Mouse (Mus musculus) ES-E14 (cell line): ENCODE data around the gene Gm11032. TPM values are rescaled to one million over a fixed set of nuclear protein-coding genes. Genes with fewer than 3 reads are reported as not detected.
"Not testable (repeated sequence)": the region's sequence is repeated elsewhere in the genome, so short reads cannot be mapped to it uniquely, and the experiment has no call there.

Experiments
- DNase-seq: peaks from one replicate; pipeline ENCODE4 v3.0.0-alpha.2; 2013; ENCODE audit warnings: low read depth, low spot score
- H3K27ac ChIP-seq: 2 replicates; pipeline ENCODE4 v1.5.1; 2012; ENCODE audit warnings: low read depth, mild to moderate bottlenecking, low read length, moderate library complexity, mixed read lengths; ENCODE audit not compliant: poor library complexity, insufficient read depth, severe bottlenecking
- H3K36me3 ChIP-seq: 2 replicates; pipeline ENCODE4 v1.6.1; 2012; ENCODE audit warnings: mild to moderate bottlenecking, low read length, moderate library complexity, mixed read lengths; ENCODE audit not compliant: control insufficient read depth, poor library complexity, insufficient read depth, severe bottlenecking
- H3K4me1 ChIP-seq, 2 experiments: fragments of 150-350 bp in 1 of 2; sonication (generic) in 1 of 2; 2 replicates each; pipeline ENCODE4 v1.6.1; 2012; ENCODE audit warnings: low read length in 2 of 2, mild to moderate bottlenecking in 1 of 2, mixed read lengths in 1 of 2; ENCODE audit not compliant: control insufficient read depth in 2 of 2, insufficient read depth in 2 of 2, poor library complexity in 1 of 2
- H3K4me3 ChIP-seq, 2 experiments: fragments of 150-350 bp in 1 of 2; sonication (generic) in 1 of 2; 2 replicates each; pipeline ENCODE4 v1.5.1; 2012; ENCODE audit warnings: low read length in 2 of 2, low read depth in 1 of 2, mild to moderate bottlenecking in 1 of 2, mixed read lengths in 1 of 2; ENCODE audit not compliant: insufficient read depth in 1 of 2, poor library complexity in 1 of 2, severe bottlenecking in 1 of 2
- H3K9ac ChIP-seq: 2 replicates; pipeline ENCODE4 v1.6.1; 2012; ENCODE audit warnings: low read depth, mild to moderate bottlenecking, low read length, mixed read lengths; ENCODE audit not compliant: poor library complexity, insufficient read depth, severe bottlenecking
- H3K9me3 ChIP-seq: fragments of 150-350 bp; sonication (generic); 2 replicates; pipeline ENCODE4 v1.6.1; 2012; ENCODE audit warnings: low read depth, mild to moderate bottlenecking, low read length; ENCODE audit not compliant: control insufficient read depth, insufficient read depth
- CHD2 ChIP-seq: IDR thresholded peaks from 2 replicates; pipeline ENCODE4 v1.6.1; 2014; ENCODE audit warnings: mild to moderate bottlenecking, low read depth, low read length, inconsistent platforms
- HCFC1 ChIP-seq: IDR thresholded peaks from 2 replicates; pipeline ENCODE4 v1.6.1; 2012; ENCODE audit warnings: low read length, inconsistent platforms, borderline replicate concordance; ENCODE audit not compliant: insufficient read depth
- MAFK ChIP-seq: IDR thresholded peaks from 2 replicates; pipeline ENCODE4 v1.6.1; 2014; ENCODE audit warnings: mild to moderate bottlenecking, low read depth, low read length, inconsistent platforms; ENCODE audit not compliant: insufficient read depth
- ZC3H11A ChIP-seq: IDR thresholded peaks from 2 replicates; pipeline ENCODE4 v1.6.1; 2012; ENCODE audit warnings: low read depth, mild to moderate bottlenecking, inconsistent platforms, low read length, borderline replicate concordance
- ZNF384 ChIP-seq: IDR thresholded peaks from 2 replicates; pipeline ENCODE4 v1.6.1; 2012; ENCODE audit warnings: low read depth, low read length, inconsistent platforms
- in situ Hi-C, 2 experiments: fragments of 600-800 bp; cut with MboI; formaldehyde crosslinking; loops; one replicate each; pipeline ENCODE4 v1.15.1; 2025; ENCODE audit warnings: low sequenced_read_pairs in 2 of 2, inconsistent platforms in 1 of 2; ENCODE audit not compliant: unreplicated experiment in 2 of 2
- total RNA-seq: library from RNA; depleted of rRNA; stranded (reverse); fragments of 300-350 nt; gene quantifications from 2 replicates; pipeline ENCODE4 v1.2.3, GENCODE M21; 2012; rRNA removed

The Gm11032 gene
- total RNA-seq = not detected in 2 replicates

- TF ChIP-seq HCFC1 (no peak), ZC3H11A (no peak), ZNF384 (no peak), CHD2 (no peak), MAFK (no peak)
- Histone ChIP-seq H3K4me3 (no peak within 1 kb of the TSS), H3K4me1 (peaks cover 0 to 3% of the 10 kb centered on the region in 2 experiments; a peak in 1 of 4 replicates), H3K9ac (no peak within 1 kb of the TSS), H3K36me3 (no peaks in the 10 kb centered on the region), H3K27ac (no peak within 1 kb of the TSS), H3K9me3 (no peaks in the 10 kb centered on the region)
- in situ Hi-C loops = no loop called here
- no peak for DNase-seq
These were observed at the start of gene Gm11032 for GRCm38 (mm10) chr11:4620017-4620485. Gm11032 (plus strand) TSS chr11:4620067.

- H3K9ac ChIP-seq = no peak overlapping the region
- no peaks in the 10 kb centered on the region for H3K36me3 ChIP-seq
- H3K27ac ChIP-seq = no peak overlapping the region
- no peak for DNase-seq
- TF ChIP-seq ZC3H11A = no peak
- TF ChIP-seq HCFC1 = no peak
- TF ChIP-seq ZNF384 = no peak
- TF ChIP-seq MAFK = no peak
- no peak for TF ChIP-seq CHD2
- H3K9me3 ChIP-seq = no peaks in the 10 kb centered on the region
- in situ Hi-C loops = no loop called here
- H3K4me1 ChIP-seq = no peaks in the 10 kb centered on the region
- H3K4me3 ChIP-seq = no peak overlapping the region
These were observed 48.4 kb upstream of the Gm11032 start for GRCm38 (mm10) chr11:4571491-4571901.

GRCm38 (mm10) chr11:4576090-4576732 is 43.7 kb upstream of the Gm11032 start:
- DNase-seq, in situ Hi-C loops, H3K4me3 ChIP-seq, H3K4me1 ChIP-seq, H3K9ac ChIP-seq, H3K36me3 ChIP-seq, H3K9me3 ChIP-seq, H3K27ac ChIP-seq: not testable (repeated sequence)

- no peak overlapping the region for H3K27ac ChIP-seq
- in situ Hi-C loops = no loop called here
- H3K36me3 ChIP-seq = no peaks in the 10 kb centered on the region
- no peaks in the 10 kb centered on the region for H3K4me1 ChIP-seq
- TF ChIP-seq CHD2 (no peak), HCFC1 (no peak), ZC3H11A (no peak), MAFK (no peak), ZNF384 (no peak)
- no peak for DNase-seq
- H3K9me3 ChIP-seq = no peaks in the 10 kb centered on the region
- H3K4me3 ChIP-seq = no peak overlapping the region
- no peak overlapping the region for H3K9ac ChIP-seq
These were observed 42.8 kb upstream of the Gm11032 start for GRCm38 (mm10) chr11:4577079-4577478.

GRCm38 (mm10) chr11:4578682-4579081 is 41.2 kb upstream of the Gm11032 start:
- in situ Hi-C loops = no loop called here
- DNase-seq = no peak

More at GRCm38 (mm10) chr11:4578682-4579081, 41.2 kb upstream of the Gm11032 start:
- TF ChIP-seq MAFK (no peak), HCFC1 (no peak), ZNF384 (no peak), CHD2 (no peak), ZC3H11A (no peak)
- Histone ChIP-seq H3K9me3 (no peaks in the 10 kb centered on the region), H3K36me3 (no peaks in the 10 kb centered on the region), H3K4me1 (no peaks in the 10 kb centered on the region), H3K9ac (no peak overlapping the region), H3K27ac (no peak overlapping the region), H3K4me3 (no peak overlapping the region)
